In the genomic region with DNA sequence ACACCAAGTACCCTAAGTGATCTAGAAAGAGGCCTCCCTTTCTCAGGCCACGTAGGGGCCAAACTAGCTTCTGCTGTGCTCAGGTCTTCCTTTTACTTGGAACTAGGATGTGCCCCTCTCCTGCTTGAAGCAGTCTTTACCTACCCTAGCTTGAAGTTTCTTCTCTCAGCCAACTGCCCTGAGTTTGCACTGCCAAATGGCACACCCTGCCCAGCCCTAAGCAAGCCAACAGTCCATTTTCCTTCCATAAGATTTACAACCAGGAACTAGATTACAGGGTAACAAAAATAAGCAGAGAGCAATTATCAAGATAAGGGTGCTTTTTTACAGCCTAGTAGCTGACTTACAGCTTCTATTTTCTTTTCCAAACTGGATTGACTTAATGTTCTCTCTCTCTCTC, we compare ENCODE assay signal across 15 mouse cellular contexts.
DNase-seq lines count a peak whose midpoint lies in the region; ATAC-seq and TF ChIP-seq lines count a peak whose summit lies in the region.
"Had no signal": no experiment of that assay in that cellular context is flagged by ENCODE, and none has a peak within 500 bp of the region (broad histone marks: within the 10 kb centered on the region; RNA-seq: fewer than 3 reads in every experiment).

No protein-coding gene starts in this region.

- no peaks in the 10 kb centered on the region for H3K36me3 ChIP-seq in forebrain, embryonic 11.5 days (ENCODE audit: control insufficient read depth, insufficient read depth, low read length)
- no peaks in the 10 kb centered on the region for H3K36me3 ChIP-seq in forebrain, postnatal 0 days (ENCODE audit: insufficient read depth)
- H3K36me3 ChIP-seq in stomach, embryonic 15.5 days: no peaks in the 10 kb centered on the region
- H3K36me3 ChIP-seq: G1E; heart, embryonic 13.5 days; midbrain, embryonic 12.5 days had no signal

- DNase-seq in forebrain, embryonic 11.5 days (ENCODE audit: low spot score): no peak
- DNase-seq in forebrain, postnatal 0 days: no peak
- peak; percentile 4 for DNase-seq in ovary, postnatal 36 days (ENCODE audit: low spot score)
- no peak for DNase-seq in ovary, postnatal 10 days (ENCODE audit: low spot score)
- peak; percentile 48 for DNase-seq in kidney, adult 9 months
- no peak for DNase-seq in thymus, postnatal 0 days (ENCODE audit: low spot score)
- DNase-seq: liver, postnatal 0 days; right cerebral cortex, postnatal 4 days had no signal

- WGBS in forebrain, embryonic 11.5 days: 83% methylated on average over 1 of the region's 1 CpGs
- WGBS in forebrain, postnatal 0 days: 70% methylated on average over 1 of the region's 1 CpGs
- WGBS in stomach, embryonic 15.5 days: 68% methylated on average over 1 of the region's 1 CpGs

- no peaks in the 10 kb centered on the region for H3K27me3 ChIP-seq in forebrain, embryonic 11.5 days (ENCODE audit: control insufficient read depth, insufficient read depth, low read length)
- H3K27me3 ChIP-seq in forebrain, postnatal 0 days (ENCODE audit: insufficient read depth, low read length): no peaks in the 10 kb centered on the region
- H3K27me3 ChIP-seq in stomach, embryonic 15.5 days (replicated peaks): no peaks in the 10 kb centered on the region
- H3K27me3 ChIP-seq: forebrain, embryonic 13.5 days; heart, embryonic 13.5 days; midbrain, embryonic 12.5 days had no signal

- H3K9ac ChIP-seq in forebrain, embryonic 11.5 days (ENCODE audit: low read length): no peak overlapping the region
- no peak overlapping the region for H3K9ac ChIP-seq in forebrain, postnatal 0 days
- no peak overlapping the region for H3K9ac ChIP-seq in stomach, embryonic 15.5 days
- H3K9ac ChIP-seq: forebrain, embryonic 13.5 days; heart, embryonic 13.5 days; liver, postnatal 0 days; midbrain, embryonic 12.5 days had no signal

- no peak for TF ChIP-seq CTCF in forebrain, postnatal 0 days (IDR thresholded peaks at IDR 0.05; ENCODE audit: low read depth)

- no peak overlapping the region for H3K4me2 ChIP-seq in forebrain, embryonic 11.5 days (ENCODE audit: low read depth, low read length, severe bottlenecking)
- no peak overlapping the region for H3K4me2 ChIP-seq in forebrain, postnatal 0 days (ENCODE audit: low read depth)
- H3K4me2 ChIP-seq in stomach, embryonic 15.5 days: no peak overlapping the region
- H3K4me2 ChIP-seq: forebrain, embryonic 13.5 days; midbrain, embryonic 12.5 days had no signal

- H3K9me3 ChIP-seq in forebrain, embryonic 11.5 days (ENCODE audit: control insufficient read depth, low read length): no peaks in the 10 kb centered on the region
- no peaks in the 10 kb centered on the region for H3K9me3 ChIP-seq in forebrain, postnatal 0 days (ENCODE audit: low read length)
- H3K9me3 ChIP-seq in stomach, embryonic 15.5 days: no peaks in the 10 kb centered on the region
- H3K9me3 ChIP-seq: forebrain, embryonic 13.5 days; heart, embryonic 13.5 days; midbrain, embryonic 12.5 days had no signal

- H3K4me3 ChIP-seq in forebrain, embryonic 11.5 days (ENCODE audit: low read depth, low read length): no peak overlapping the region
- H3K4me3 ChIP-seq in forebrain, postnatal 0 days (ENCODE audit: low read depth, low read length): no peak overlapping the region
- no peak overlapping the region for H3K4me3 ChIP-seq in stomach, embryonic 15.5 days (replicated peaks)
- H3K4me3 ChIP-seq: forebrain, embryonic 13.5 days; heart, embryonic 13.5 days; midbrain, embryonic 12.5 days had no signal

- peak; percentile 22; the same call in 1 of the 2 replicates for ATAC-seq in forebrain, embryonic 11.5 days (replicated peaks; ENCODE audit: low FRiP score)
- ATAC-seq in forebrain, postnatal 0 days: no peak
- peak; percentile 86 for ATAC-seq in stomach, embryonic 15.5 days (ENCODE audit: insufficient read depth, low FRiP score, low read depth)
- no peak for ATAC-seq in inflammation-experienced regulatory T-cells, adult 6 months
- ATAC-seq: CD4-positive, CD25-positive, alpha-beta regulatory T cell, adult 4 months had no signal

- no peaks in the 10 kb centered on the region for H3K4me1 ChIP-seq in forebrain, embryonic 11.5 days (replicated peaks; ENCODE audit: control insufficient read depth, insufficient read depth, low read length)
- no peaks in the 10 kb centered on the region for H3K4me1 ChIP-seq in forebrain, postnatal 0 days (ENCODE audit: insufficient read depth)
- H3K4me1 ChIP-seq in stomach, embryonic 15.5 days: no peaks in the 10 kb centered on the region
- H3K4me1 ChIP-seq: forebrain, embryonic 13.5 days; midbrain, embryonic 12.5 days had no signal

- H3K27ac ChIP-seq in forebrain, embryonic 11.5 days (ENCODE audit: low read depth, low read length): no peak overlapping the region
- H3K27ac ChIP-seq in forebrain, postnatal 0 days (ENCODE audit: low read depth, low read length): no peak overlapping the region
- H3K27ac ChIP-seq in stomach, embryonic 15.5 days: peak overlapping the region; percentile 54; the same call in 1 of the 2 replicates
- H3K27ac ChIP-seq: forebrain, embryonic 13.5 days; heart, embryonic 13.5 days; midbrain, embryonic 12.5 days had no signal

Comparison
In these comparisons a context has a peak if more than half of its experiments do, and no peak if none do; other contexts are left out.
1. ATAC-seq: peak in forebrain, embryonic 11.5 days (single experiment) and stomach, embryonic 15.5 days (single experiment); none in forebrain, postnatal 0 days (single experiment) and inflammation-experienced regulatory T-cells, adult 6 months (single experiment).
2. DNase-seq: peak in ovary, postnatal 36 days (single experiment) and kidney, adult 9 months (single experiment); none in forebrain, embryonic 11.5 days (single experiment), forebrain, postnatal 0 days (single experiment), ovary, postnatal 10 days (single experiment) and thymus, postnatal 0 days (single experiment).